Mouse (Mus musculus) testis, adult 10 weeks (tissue): ENCODE results near the gene Rab1b. TPM values are rescaled to one million over a fixed set of nuclear protein-coding genes. Genes with fewer than 3 reads are reported as not detected.

Experiments
- polyA plus RNA-seq: library from polyadenylated mRNA; stranded (reverse); fragments of 350-450 nt; fragmentation: Illumina TruSeq; extraction: RNeasy Lipid Tissue Mini Kit (QIAGEN cat#74804); gene quantifications from one replicate; pipeline ENCODE4 v1.2.3, GENCODE M21; 2014; ENCODE audit warnings: low read depth, low replicate concordance

The Rab1b gene
- polyA plus RNA-seq: 4.9 TPM

GRCm38 (mm10) chr19:5106731-5107191 is at the start of gene Rab1b:
Gene Rab1b (minus strand): TSS chr19:5107072.

GRCm38 (mm10) chr19:5118384-5118698 is 11.5 kb upstream of the Rab1b start, which contains the start of gene Klc2:
Gene Klc2 (minus strand): TSS chr19:5118560.

GRCm38 (mm10) chr19:5098363-5099143 is 8.3 kb downstream of the Rab1b start, which contains the start of gene Cnih2:
Gene Cnih2 (minus strand): TSS chr19:5098521.

GRCm38 (mm10) chr19:5087884-5088728 is 18.8 kb downstream of the Rab1b start, which contains the start of gene Yif1a:
Gene Yif1a (plus strand): TSS chr19:5088538.

GRCm38 (mm10) chr19:5085145-5085863 is 21.6 kb downstream of the Rab1b start, which contains the start of gene Tmem151a:
Gene Tmem151a (minus strand): TSS chr19:5085531.

GRCm38 (mm10) chr19:5067867-5068569 is 38.9 kb downstream of the Rab1b start, which contains the start of gene Cd248:
Gene Cd248 (plus strand): TSS chr19:5068078.

GRCm38 (mm10) chr19:5050047-5050905 is 56.6 kb downstream of the Rab1b start, which contains the start of gene Rin1:
Gene Rin1 (plus strand): TSS chr19:5050481.

Other genes starting within 250 kb of the Rab1b start
- gene Actn3, start 229.2 kb downstream of the Rab1b start, polyA plus RNA-seq: 0.50 TPM
- gene Zdhhc24, start 228.4 kb downstream of the Rab1b start, polyA plus RNA-seq: 6.2 TPM
- gene Bbs1, start 200.4 kb downstream of the Rab1b start, polyA plus RNA-seq: 10.4 TPM
- 3.0 TPM for gene Dpp3, start 178.8 kb downstream of the Rab1b start, polyA plus RNA-seq
- 0.28 TPM for gene Peli3, start 163.9 kb downstream of the Rab1b start, polyA plus RNA-seq
- gene Mrpl11, start 144.9 kb downstream of the Rab1b start, polyA plus RNA-seq: 36.5 TPM
- gene Npas4, start 116.8 kb downstream of the Rab1b start, polyA plus RNA-seq: 0.14 TPM
- not detected for gene Slc29a2, start 83.2 kb downstream of the Rab1b start, polyA plus RNA-seq
- 1.8 TPM for gene B4gat1, start 68.2 kb downstream of the Rab1b start, polyA plus RNA-seq
- gene AC124502.3, start 68.2 kb downstream of the Rab1b start, polyA plus RNA-seq: 1.3 TPM
- 8.2 TPM for gene Brms1, start 65.7 kb downstream of the Rab1b start, polyA plus RNA-seq
- 1.6 TPM for gene Rin1, start 56.6 kb downstream of the Rab1b start, polyA plus RNA-seq
- gene Cd248, start 39.0 kb downstream of the Rab1b start, polyA plus RNA-seq: 0.10 TPM
- 4.4 TPM for gene Tmem151a, start 21.5 kb downstream of the Rab1b start, polyA plus RNA-seq
- 24.1 TPM for gene Yif1a, start 18.5 kb downstream of the Rab1b start, polyA plus RNA-seq
- gene Cnih2, start 8.6 kb downstream of the Rab1b start, polyA plus RNA-seq: 1.4 TPM
- 6.3 TPM for gene Klc2, start 11.5 kb upstream of the Rab1b start, polyA plus RNA-seq
- gene Pacs1, start 166.0 kb upstream of the Rab1b start, polyA plus RNA-seq: 44.3 TPM
- 42.7 TPM for gene Sf3b2, start 188.4 kb upstream of the Rab1b start, polyA plus RNA-seq
- gene Gal3st3, start 191.3 kb upstream of the Rab1b start, polyA plus RNA-seq: 0.18 TPM
- 41.2 TPM for gene Catsper1, start 228.7 kb upstream of the Rab1b start, polyA plus RNA-seq
- not detected for gene Cst6, start 242.5 kb upstream of the Rab1b start, polyA plus RNA-seq